8 mouse cellular contexts compared by ENCODE assay signal in genomic region chr17:34981690-34982180, GRCm38 (mm10). TPM values are rescaled to one million over a fixed set of nuclear protein-coding genes. Genes with fewer than 3 reads are reported as not detected.
A peak's percentile ranks its signal among the peaks of the same experiment; 100 is the strongest.
DNase-seq lines count a peak whose midpoint lies in the region; ATAC-seq and TF ChIP-seq lines count a peak whose summit lies in the region.

Lsm2 (plus strand) TSS chr17:34981862.

- peaks cover 2% of the 10 kb centered on the region for H3K9me3 ChIP-seq in CH12.LX (replicated peaks; ENCODE audit: low read length)
- no peaks in the 10 kb centered on the region for H3K9me3 ChIP-seq in forebrain, embryonic 13.5 days (replicated peaks)
- no peaks in the 10 kb centered on the region for H3K9me3 ChIP-seq in liver, postnatal 0 days (ENCODE audit: low read length)
- H3K9me3 ChIP-seq in neural tube, embryonic 14.5 days (ENCODE audit: control insufficient read depth, low read length): no peaks in the 10 kb centered on the region

- peak; percentile 89 for TF ChIP-seq POLR2A in CH12.LX (IDR thresholded peaks at IDR 0.05; ENCODE audit: low read depth, low read length)

- H3K9ac ChIP-seq in CH12.LX (ENCODE audit: insufficient read depth, low read depth): peak within 1 kb of the TSS; percentile 90
- peak within 1 kb of the TSS; percentile 92 for H3K9ac ChIP-seq in forebrain, embryonic 13.5 days
- peak within 1 kb of the TSS; percentile 80 for H3K9ac ChIP-seq in liver, postnatal 0 days (replicated peaks)
- peak within 1 kb of the TSS; percentile 81 for H3K9ac ChIP-seq in neural tube, embryonic 14.5 days (replicated peaks; ENCODE audit: low read depth, low read length)

- H3K4me3 ChIP-seq in CH12.LX (replicated peaks in 1 of 3; ENCODE audit: low read depth in 2 of 3, low read length in 2 of 3, poor library complexity in 1 of 3): peak within 1 kb of the TSS; percentile 87 to 95 (median 91)
- peak within 1 kb of the TSS; percentile 88 for H3K4me3 ChIP-seq in forebrain, embryonic 13.5 days
- H3K4me3 ChIP-seq in liver, postnatal 0 days (ENCODE audit: low read depth, low read length): peak within 1 kb of the TSS; percentile 71
- H3K4me3 ChIP-seq in neural tube, embryonic 14.5 days (ENCODE audit: low read depth, low read length): peak within 1 kb of the TSS; percentile 80

- DNase-seq in CH12.LX (ENCODE audit: extremely low read depth): peak; percentile 93
- peak; percentile 89 for DNase-seq in c-Kit-positive CD71-positive TER-119-positive erythroid progenitor cells, embryonic 14.5 days (ENCODE audit: low spot score)
- DNase-seq in heart, postnatal 10 days: peak; percentile 95 to 96
- DNase-seq in large intestine, adult 2 months (ENCODE audit: low read depth, low spot score): peak; percentile 85
- DNase-seq in liver, postnatal 0 days: peak; percentile 92
- peak; percentile 90 for DNase-seq in testis, postnatal 10 days (ENCODE audit: low spot score)

- no peak for TF ChIP-seq RAD21 in CH12.LX (IDR thresholded peaks at IDR 0.05; ENCODE audit: low read depth, low read length)

- H3K27me3 ChIP-seq in CH12.LX (replicated peaks): no peaks in the 10 kb centered on the region
- no peaks in the 10 kb centered on the region for H3K27me3 ChIP-seq in forebrain, embryonic 13.5 days
- no peaks in the 10 kb centered on the region for H3K27me3 ChIP-seq in liver, postnatal 0 days (ENCODE audit: insufficient read depth, low read length)
- no peaks in the 10 kb centered on the region for H3K27me3 ChIP-seq in neural tube, embryonic 14.5 days (ENCODE audit: control insufficient read depth, insufficient read depth, low read length)

- dilution Hi-C loops in CH12.LX (cut with MboI; ENCODE audit: extremely low pct_ligation_motif_present, extremely low pct_unique_long_range_greater_than_20kb, low sequenced_read_pairs): no loop called here

- TF ChIP-seq EP300 in CH12.LX (IDR thresholded peaks at IDR 0.05; ENCODE audit: low read length): no peak
- no peak for TF ChIP-seq EP300 in liver, postnatal 0 days (IDR thresholded peaks at IDR 0.05; ENCODE audit: low read depth)

- in situ Hi-C loops in CH12.LX (cut with MboI; ENCODE audit: low pct_ligation_motif_present, low pct_unique_long_range_greater_than_20kb, low sequenced_read_pairs): no loop called here

- peak within 1 kb of the TSS; percentile 95 for H3K4me2 ChIP-seq in CH12.LX (ENCODE audit: insufficient read depth, low read depth, poor library complexity, severe bottlenecking)
- peak within 1 kb of the TSS; percentile 89 for H3K4me2 ChIP-seq in forebrain, embryonic 13.5 days
- peak within 1 kb of the TSS; percentile 81 for H3K4me2 ChIP-seq in liver, postnatal 0 days (ENCODE audit: low read depth, low read length)
- peak within 1 kb of the TSS; percentile 97 for H3K4me2 ChIP-seq in neural tube, embryonic 14.5 days (ENCODE audit: low read depth, low read length)

- H3K27ac ChIP-seq in CH12.LX (ENCODE audit: insufficient read depth, low read depth): peak within 1 kb of the TSS; percentile 85
- peak within 1 kb of the TSS; percentile 97 for H3K27ac ChIP-seq in forebrain, embryonic 13.5 days
- peak within 1 kb of the TSS; percentile 91 for H3K27ac ChIP-seq in liver, postnatal 0 days (ENCODE audit: low read depth)
- H3K27ac ChIP-seq in neural tube, embryonic 14.5 days (ENCODE audit: low read depth, low read length): peak within 1 kb of the TSS; percentile 97

- peak; percentile 97 for ATAC-seq in forebrain, embryonic 13.5 days
- ATAC-seq in liver, postnatal 0 days: peak; percentile 92
- ATAC-seq in neural tube, embryonic 14.5 days (ENCODE audit: low read depth): peak; percentile 95

- TF ChIP-seq CTCF in CH12.LX (conservative IDR thresholded peaks at IDR 0.05 in 1 of 2, IDR thresholded peaks at IDR 0.05 in 1 of 2; ENCODE audit: low read depth in 2 of 2, low read length in 2 of 2): 0 out of 4 replicates have a peak, but pooled peaks of 1 of the 2 experiments have one; percentile 1
- TF ChIP-seq CTCF in liver, postnatal 0 days (IDR thresholded peaks at IDR 0.05; ENCODE audit: low read depth): peak; percentile 20; the same call in 1 of the 2 replicates

- intact Hi-C loops in heart, postnatal 10 days (cut with DNase I): loop anchor here (1.0 to 5.0 kb wide), 3 partner anchors 26 to 124 kb away; partner anchors contain the start of gene Slc44a4

- H3K36me3 ChIP-seq in CH12.LX (replicated peaks in 1 of 2; ENCODE audit: control insufficient read depth in 1 of 2, insufficient read depth in 1 of 2, low read length in 1 of 2): peaks cover 22 to 47% of the 10 kb centered on the region in 2 experiments
- H3K36me3 ChIP-seq in forebrain, embryonic 13.5 days (ENCODE audit: poor library complexity, severe bottlenecking): peaks cover 20% of the 10 kb centered on the region
- H3K36me3 ChIP-seq in liver, postnatal 0 days (replicated peaks; ENCODE audit: insufficient read depth, low read length): peaks cover 14% of the 10 kb centered on the region
- H3K36me3 ChIP-seq in neural tube, embryonic 14.5 days (ENCODE audit: control insufficient read depth, insufficient read depth, low read length): peaks cover 8% of the 10 kb centered on the region

- H3K4me1 ChIP-seq in CH12.LX (ENCODE audit: control insufficient read depth in 1 of 2, insufficient read depth in 2 of 2): peaks cover 2 to 24% of the 10 kb centered on the region in 2 experiments; a peak in 3 of 4 replicates
- H3K4me1 ChIP-seq in forebrain, embryonic 13.5 days: peaks cover 26% of the 10 kb centered on the region
- H3K4me1 ChIP-seq in liver, postnatal 0 days (ENCODE audit: insufficient read depth): peaks cover 15% of the 10 kb centered on the region
- peaks cover 13% of the 10 kb centered on the region; the same call in 1 of the 2 replicates for H3K4me1 ChIP-seq in neural tube, embryonic 14.5 days (ENCODE audit: control insufficient read depth, insufficient read depth, low read length)

- peaks cover 24% of the 10 kb centered on the region for H3K79me2 ChIP-seq in CH12.LX (replicated peaks; ENCODE audit: control insufficient read depth, extremely low read depth, insufficient read depth, poor library complexity, severe bottlenecking)

- under 1% methylated on average over 58 of the region's 58 CpGs for WGBS in forebrain, embryonic 13.5 days
- under 1% methylated on average over 58 of the region's 58 CpGs for WGBS in large intestine, adult 2 months
- under 1% methylated on average over 52 of the region's 58 CpGs for WGBS in liver, postnatal 0 days (ENCODE audit: insufficient replicate concordance)
- under 1% methylated on average over 58 of the region's 58 CpGs for WGBS in neural tube, embryonic 14.5 days

TF ChIP-seq in CH12.LX, 34 proteins besides CTCF, POLR2A, EP300 and RAD21:
- TF ChIP-seq TCF12 (IDR thresholded peaks at IDR 0.05; ENCODE audit: low read depth, low read length) (peak; percentile 73), USF2 (conservative IDR thresholded peaks at IDR 0.05; ENCODE audit: low read depth, low read length) (no peak), MXI1 (IDR thresholded peaks at IDR 0.05; ENCODE audit: low read depth, low read length) (peak; percentile 98), CHD2 (IDR thresholded peaks at IDR 0.05; ENCODE audit: low read length) (no peak), MEF2A (IDR thresholded peaks at IDR 0.05; ENCODE audit: borderline replicate concordance, low read depth, low read length) (peak; percentile 24; the same call in 1 of the 2 replicates), BHLHE40 (IDR thresholded peaks at IDR 0.05; ENCODE audit: low read depth, low read length) (peak; percentile 45; the same call in 1 of the 2 replicates), MAFK (IDR thresholded peaks at IDR 0.05; ENCODE audit: insufficient replicate concordance, low read length) (no peak), MAX (IDR thresholded peaks at IDR 0.05; ENCODE audit: low read length) (peak; percentile 91), ZMIZ1 (IDR thresholded peaks at IDR 0.05; ENCODE audit: low read depth, low read length) (peak; percentile 82; the same call in 1 of the 2 replicates), HCFC1 (IDR thresholded peaks at IDR 0.05; ENCODE audit: low read depth, low read length) (peak; percentile 80), POLR2AphosphoS2 (IDR thresholded peaks at IDR 0.05; ENCODE audit: low read depth, low read length) (peak; percentile 91; the same call in 1 of the 2 replicates), IRF4 (IDR thresholded peaks at IDR 0.05; ENCODE audit: low read depth, low read length) (no peak), NRF1 (IDR thresholded peaks at IDR 0.05; ENCODE audit: low read depth, low read length) (peak; percentile 96), ZC3H11A (IDR thresholded peaks at IDR 0.05; ENCODE audit: low read depth, low read length) (no peak), ELF1 (IDR thresholded peaks at IDR 0.05; ENCODE audit: low read depth, low read length) (peak; percentile 90), MYC (IDR thresholded peaks at IDR 0.05; ENCODE audit: low read depth, low read length) (peak; percentile 94), MAZ (IDR thresholded peaks at IDR 0.05; ENCODE audit: low read depth, low read length) (no peak), NELFE (IDR thresholded peaks at IDR 0.05; ENCODE audit: low read depth, low read length) (peak; percentile 94), TBP (conservative IDR thresholded peaks at IDR 0.05; ENCODE audit: low read depth, low read length) (peak; percentile 67; the same call in 1 of the 2 replicates), KAT2A (IDR thresholded peaks at IDR 0.05; ENCODE audit: insufficient replicate concordance, low read length) (0 out of 2 replicates have a peak, but pooled peaks have one; percentile 47), SIN3A (IDR thresholded peaks at IDR 0.05; ENCODE audit: low read length) (peak; percentile 98), JUND (conservative IDR thresholded peaks at IDR 0.05; ENCODE audit: low read depth, low read length) (no peak), SMC3 (IDR thresholded peaks at IDR 0.05; ENCODE audit: low read depth, low read length) (no peak)
TF ChIP-seq in CH12.LX: peak in this region for 15.

RNA-seq across cellular contexts. Expression of gene Lsm2, which starts in this region (rescaled TPM):
- 104 and 120 TPM in 2 replicates for total RNA-seq in CH12.LX (2012; rRNA removed)
- total RNA-seq in CH12.LX (2014; rRNA removed): 134 and 135 TPM in 2 replicates
- polyA plus RNA-seq in CH12.LX (2012; ENCODE audit: insufficient read length, low read depth): 274 and 345 TPM in 2 replicates
- polyA plus RNA-seq in forebrain, embryonic 13.5 days (2015; fragmentation: Nextera tagmentation; extraction: Ambion mirVana): 203 and 213 TPM in 2 replicates
- 10 to 100 TPM; 28.8 to 31.7 TPM for total RNA-seq in heart, postnatal 10 days (2021)
- 108 and 113 TPM in 2 replicates for polyA plus RNA-seq in large intestine, adult 2 months (2012; rRNA removed)
- 69.8 and 76.7 TPM in 2 replicates for polyA plus RNA-seq in liver, postnatal 0 days (2015; fragmentation: Nextera tagmentation; extraction: Ambion mirVana)
- polyA plus RNA-seq in neural tube, embryonic 14.5 days (2014; fragmentation: Nextera tagmentation; extraction: Ambion mirVana): 89.1 and 89.5 TPM in 2 replicates

Comparison
In these comparisons a context has a peak if more than half of its experiments do, and no peak if none do; other contexts are left out.
1. Peak in every context shown above with its lines: DNase-seq, ATAC-seq, H3K4me3 ChIP-seq and H3K27ac ChIP-seq.